Mouse (Mus musculus) forebrain, embryonic 12.5 days (tissue): ENCODE measurements around the gene Olfr430. TPM values are rescaled to one million over a fixed set of nuclear protein-coding genes. Genes with fewer than 3 reads are reported as not detected.

Source experiments
- ATAC-seq: fragments of 200-750 bp; cut with Nextera tagmentation; 2 replicates; pipeline ENCODE4 v1.8.0; 2017; ENCODE audit warnings: moderate TSS enrichment; ENCODE audit not compliant: low FRiP score
- H3K27ac ChIP-seq: fragments of 300-500 bp; sonication (generic); 2 replicates; pipeline ENCODE4 v1.5.1; 2016; ENCODE audit warnings: mild to moderate bottlenecking
- H3K27me3 ChIP-seq: fragments of 300-500 bp; sonication (generic); 2 replicates; pipeline ENCODE4 v1.6.1; 2016; ENCODE audit warnings: mild to moderate bottlenecking
- H3K36me3 ChIP-seq: fragments of 300-500 bp; sonication (generic); replicated peaks from 2 replicates; pipeline ENCODE4 v1.6.1; 2016; ENCODE audit warnings: mild to moderate bottlenecking
- H3K4me1 ChIP-seq: fragments of 300-500 bp; sonication (generic); 2 replicates; pipeline ENCODE4 v1.6.1; 2016
- H3K4me2 ChIP-seq: fragments of 300-500 bp; sonication (generic); 2 replicates; pipeline ENCODE4 v1.6.1; 2016; ENCODE audit warnings: mild to moderate bottlenecking, moderate library complexity
- H3K4me3 ChIP-seq: fragments of 300-500 bp; sonication (generic); replicated peaks from 2 replicates; pipeline ENCODE4 v1.5.1; 2016; ENCODE audit warnings: mild to moderate bottlenecking
- H3K9ac ChIP-seq: fragments of 300-500 bp; sonication (generic); 2 replicates; pipeline ENCODE4 v1.6.1; 2016; ENCODE audit warnings: mild to moderate bottlenecking
- H3K9me3 ChIP-seq: fragments of 300-500 bp; sonication (generic); 2 replicates; pipeline ENCODE4 v1.6.1; 2016
- WGBS: fragments of 180-500 bp; shearing (Covaris S2); methylation state at CpG from one replicate; pipeline ENCODE4 v1.1.7; 2016; 5-methylcytosine and 5-hydroxymethylcytosine counted together
- polyA plus RNA-seq: library from polyadenylated mRNA; unstranded; fragments of >200 nt; fragmentation: Nextera tagmentation; extraction: Ambion mirVana; gene quantifications from 2 replicates; pipeline ENCODE4 v1.2.1, GENCODE M21; 2016

The Olfr430 gene
- polyA plus RNA-seq, 1 experiment from 2014 or later: not detected

DNA sequence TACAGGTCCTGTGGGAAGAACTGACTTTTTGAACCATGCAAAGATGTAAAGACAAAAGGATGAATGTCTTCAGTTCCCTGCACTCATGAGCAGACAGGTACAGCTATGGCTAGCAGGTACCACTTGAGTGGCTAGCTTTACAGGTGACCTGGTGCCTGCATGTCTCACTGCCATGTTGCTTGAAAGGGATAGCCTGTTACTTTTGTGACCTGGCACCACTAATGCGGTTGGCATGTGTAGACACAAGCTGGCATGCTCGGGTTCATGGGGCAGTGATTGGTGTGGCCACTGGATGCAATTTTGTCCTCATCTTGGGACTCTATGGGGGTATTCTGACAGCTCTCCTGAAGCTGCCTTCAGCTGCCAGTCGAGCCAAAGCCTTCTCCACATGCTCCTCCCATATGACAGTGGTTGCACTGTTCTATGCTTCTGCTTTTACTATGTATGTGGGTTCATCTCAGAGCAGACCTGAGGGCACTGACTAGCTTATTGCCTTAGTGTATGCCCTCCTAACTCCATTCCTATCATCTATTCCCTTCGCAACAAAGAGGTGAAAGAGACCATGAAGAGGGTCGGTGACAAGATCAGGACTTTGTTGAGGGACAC lies 14.4 kb upstream of the Olfr430 start:
- no peak for ATAC-seq
- no peaks in the 10 kb centered on the region for H3K4me1 ChIP-seq
- 87% methylated on average over 5 of the region's 5 CpGs for WGBS
- H3K9me3 ChIP-seq: no peaks in the 10 kb centered on the region
- no peak overlapping the region for H3K4me3 ChIP-seq
- H3K36me3 ChIP-seq: no peaks in the 10 kb centered on the region
- no peak overlapping the region for H3K4me2 ChIP-seq
- no peak overlapping the region for H3K9ac ChIP-seq
- no peaks in the 10 kb centered on the region for H3K27me3 ChIP-seq
- no peak overlapping the region for H3K27ac ChIP-seq

DNA sequence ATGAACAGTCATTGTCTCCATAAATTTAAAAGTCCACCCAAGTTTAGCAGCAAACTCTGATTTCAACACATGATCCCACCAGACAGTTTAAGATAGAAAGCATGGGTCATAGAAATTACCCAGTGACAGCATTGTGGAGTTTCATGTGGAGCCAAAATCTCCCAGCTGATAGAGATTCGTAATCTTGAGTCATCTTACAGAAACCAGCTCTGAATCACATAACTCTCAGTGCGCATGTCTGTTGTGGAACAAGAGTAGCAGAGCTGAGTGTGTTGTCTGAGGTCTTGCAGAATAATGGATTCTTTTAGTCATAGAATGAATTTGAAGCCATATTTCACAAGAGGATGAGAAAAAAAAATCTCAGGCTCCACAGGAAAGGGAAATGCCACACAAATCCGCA lies 13.4 kb upstream of the Olfr430 start:
- H3K4me1 ChIP-seq: no peaks in the 10 kb centered on the region
- no peak overlapping the region for H3K27ac ChIP-seq
- no peaks in the 10 kb centered on the region for H3K36me3 ChIP-seq
- WGBS: 90% methylated on average over 3 of the region's 3 CpGs
- ATAC-seq: no peak
- H3K4me3 ChIP-seq: no peak overlapping the region
- no peak overlapping the region for H3K9ac ChIP-seq
- no peaks in the 10 kb centered on the region for H3K9me3 ChIP-seq
- H3K27me3 ChIP-seq: no peaks in the 10 kb centered on the region
- no peak overlapping the region for H3K4me2 ChIP-seq

GRCm38 (mm10) chr1:174055248-174055647 lies 11.2 kb upstream of the Olfr430 start:
- no peaks in the 10 kb centered on the region for H3K36me3 ChIP-seq
- H3K27ac ChIP-seq: no peak overlapping the region
- no peak overlapping the region for H3K4me3 ChIP-seq
- no peak overlapping the region for H3K4me2 ChIP-seq
- H3K9me3 ChIP-seq: no peaks in the 10 kb centered on the region
- 74% methylated on average over 2 of the region's 2 CpGs for WGBS
- no peaks in the 10 kb centered on the region for H3K4me1 ChIP-seq
- H3K9ac ChIP-seq: no peak overlapping the region
- ATAC-seq: no peak
- no peaks in the 10 kb centered on the region for H3K27me3 ChIP-seq

DNA sequence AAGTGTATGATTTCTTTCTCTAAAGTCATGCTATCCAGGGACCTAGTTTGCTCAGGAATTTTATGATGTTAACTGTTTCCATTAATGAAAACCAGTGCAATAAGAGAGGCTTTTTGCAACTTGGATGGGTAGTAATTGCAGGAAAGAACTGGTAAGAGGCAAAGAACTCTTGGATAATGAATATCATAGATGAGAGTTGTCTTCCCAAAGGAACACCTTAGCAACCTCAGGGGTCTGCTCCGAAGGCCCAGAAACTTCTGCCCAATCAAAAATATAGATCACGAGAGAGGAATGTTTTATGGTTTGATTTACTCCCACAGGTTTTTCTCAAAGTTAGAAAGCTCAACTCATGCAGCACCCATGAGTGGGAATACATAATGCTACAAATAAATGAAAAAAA lies 17.6 kb downstream of the Olfr430 start, which contains the start of gene Olfr429:
Gene Olfr429, plus strand, starts transcription at position 301 of the 400 bp plus-strand sequence.
- no peaks in the 10 kb centered on the region for H3K36me3 ChIP-seq
- no peak within 1 kb of the TSS for H3K4me3 ChIP-seq
- no peaks in the 10 kb centered on the region for H3K9me3 ChIP-seq
- 93% methylated on average over 2 of the region's 2 CpGs for WGBS
- H3K9ac ChIP-seq: no peak within 1 kb of the TSS
- H3K27me3 ChIP-seq: no peaks in the 10 kb centered on the region
- H3K4me2 ChIP-seq: no peak within 1 kb of the TSS
- H3K27ac ChIP-seq: no peak within 1 kb of the TSS
- no peak for ATAC-seq
- no peaks in the 10 kb centered on the region for H3K4me1 ChIP-seq

DNA sequence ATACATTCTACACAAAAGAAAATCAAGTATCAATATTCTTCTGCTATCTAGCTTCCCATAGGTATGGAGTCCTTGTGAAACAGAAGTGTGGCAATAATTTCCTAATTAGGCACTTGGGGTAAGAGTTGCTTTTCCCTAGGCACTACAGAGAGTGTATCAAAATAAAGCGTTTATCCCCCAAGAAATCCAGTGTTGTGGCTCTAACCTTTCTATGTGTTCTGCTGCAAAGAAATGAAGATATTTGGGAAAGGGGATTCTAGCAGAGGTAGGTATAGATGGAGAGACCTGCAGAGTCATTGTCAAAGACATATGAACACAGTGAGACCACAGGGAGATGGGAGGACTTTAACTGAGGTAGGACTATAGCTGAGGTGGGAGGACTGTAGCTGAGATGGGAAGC lies 30.2 kb downstream of the Olfr430 start, which contains the start of gene Olfr427:
Gene Olfr427, plus strand, starts transcription at position 301 of the 400 bp plus-strand sequence.
- Histone ChIP-seq H3K4me2 (no peak within 1 kb of the TSS), H3K9ac (no peak within 1 kb of the TSS), H3K27me3 (no peaks in the 10 kb centered on the region), H3K27ac (no peak within 1 kb of the TSS), H3K4me1 (no peaks in the 10 kb centered on the region), H3K36me3 (no peaks in the 10 kb centered on the region), H3K9me3 (no peaks in the 10 kb centered on the region), H3K4me3 (no peak within 1 kb of the TSS)
- ATAC-seq: no peak
- 93% methylated on average over 1 of the region's 1 CpGs for WGBS

DNA sequence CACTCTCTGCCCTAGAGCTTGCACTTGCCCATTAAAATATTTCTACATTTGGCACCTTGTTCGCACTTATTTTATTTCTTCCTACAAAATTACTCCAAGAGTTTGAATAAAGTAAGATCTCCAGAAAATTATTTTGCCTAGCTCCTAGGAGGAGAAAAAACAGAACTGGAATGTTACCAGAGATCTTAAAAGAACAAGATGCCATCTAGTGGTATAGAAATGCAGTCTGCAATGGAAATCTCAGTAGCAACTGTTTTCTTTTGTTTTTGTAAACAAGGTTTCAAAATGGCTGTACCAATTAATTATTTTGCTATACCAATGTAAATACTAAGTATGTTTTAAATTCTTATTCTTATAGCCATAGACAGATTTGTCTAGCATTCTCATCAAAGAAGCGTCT lies 37.3 kb downstream of the Olfr430 start:
- no peak for ATAC-seq
- H3K9me3 ChIP-seq: no peaks in the 10 kb centered on the region
- WGBS: 65% methylated on average over 2 of the region's 2 CpGs
- no peak overlapping the region for H3K9ac ChIP-seq
- H3K4me2 ChIP-seq: no peak overlapping the region
- H3K4me3 ChIP-seq: no peak overlapping the region
- no peaks in the 10 kb centered on the region for H3K27me3 ChIP-seq
- H3K4me1 ChIP-seq: no peaks in the 10 kb centered on the region
- no peak overlapping the region for H3K27ac ChIP-seq
- H3K36me3 ChIP-seq: no peaks in the 10 kb centered on the region

DNA sequence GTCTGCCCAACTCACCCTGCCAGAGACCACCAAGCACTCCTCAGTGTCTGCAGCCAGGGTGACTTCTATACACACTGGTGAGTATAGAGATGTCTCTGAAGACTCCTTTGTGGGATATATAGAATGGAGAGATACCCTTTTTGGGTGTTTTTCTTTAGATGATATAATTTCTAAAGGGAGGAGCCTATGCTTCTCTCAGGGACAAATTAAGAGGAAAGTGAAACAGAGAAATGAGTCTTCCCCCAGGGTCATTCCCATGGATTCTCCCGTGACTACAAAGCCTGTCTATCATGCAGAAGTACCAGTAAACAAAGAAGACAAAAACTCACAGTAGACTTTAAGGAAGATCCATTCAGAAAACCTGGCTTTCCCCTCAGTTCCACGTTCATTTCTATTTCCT lies 54.7 kb downstream of the Olfr430 start, which contains the start of gene Olfr231:
Gene Olfr231, minus strand, starts transcription at position 101 of the 400 bp plus-strand sequence.
- WGBS: 63% methylated on average over 2 of the region's 2 CpGs
- Histone ChIP-seq H3K4me2 (no peak within 1 kb of the TSS), H3K36me3 (no peaks in the 10 kb centered on the region), H3K27ac (no peak within 1 kb of the TSS), H3K4me3 (no peak within 1 kb of the TSS), H3K9me3 (no peaks in the 10 kb centered on the region), H3K9ac (no peak within 1 kb of the TSS), H3K27me3 (no peaks in the 10 kb centered on the region), H3K4me1 (no peaks in the 10 kb centered on the region)
- no peak for ATAC-seq

Other genes starting within 250 kb of the Olfr430 start
- gene Ifi211, start 153.6 kb upstream of the Olfr430 start, polyA plus RNA-seq: 0.13 and 0.18 TPM in 2 replicates
- 0.35 and 0.36 TPM in 2 replicates for gene Mndal, start 124.1 kb upstream of the Olfr430 start, polyA plus RNA-seq
- 0.17 and 0.21 TPM in 2 replicates for gene Ifi203, start 123.9 kb upstream of the Olfr430 start, polyA plus RNA-seq
- not detected in 2 replicates for gene Ifi202b, start 83.9 kb upstream of the Olfr430 start, polyA plus RNA-seq
- not detected in 2 replicates for gene Ifi205, start 34.8 kb upstream of the Olfr430 start, polyA plus RNA-seq
- 0.08 TPM in 1 of 2 replicates, not detected in the other for gene Olfr433, start 25.9 kb upstream of the Olfr430 start, polyA plus RNA-seq
- not detected in 2 replicates for gene Olfr432, start 17.4 kb upstream of the Olfr430 start, polyA plus RNA-seq
- not detected in 2 replicates for gene Olfr429, start 17.7 kb downstream of the Olfr430 start, polyA plus RNA-seq
- gene Olfr427, start 30.3 kb downstream of the Olfr430 start, polyA plus RNA-seq: not detected in 2 replicates
- gene Olfr231, start 54.6 kb downstream of the Olfr430 start, polyA plus RNA-seq: 0.95 and 0.99 TPM in 2 replicates
- gene Olfr424, start 64.9 kb downstream of the Olfr430 start, polyA plus RNA-seq: 0.12 TPM in 1 of 2 replicates, not detected in the other
- not detected in 2 replicates for gene Olfr420, start 89.0 kb downstream of the Olfr430 start, polyA plus RNA-seq
- 0.88 and 1.1 TPM in 2 replicates for gene Spta1, start 106.2 kb downstream of the Olfr430 start, polyA plus RNA-seq
- not detected in 2 replicates for gene Olfr419, start 185.5 kb downstream of the Olfr430 start, polyA plus RNA-seq